Mouse (Mus musculus) E14TG2a.4 (cell line): ENCODE measurements at regions not wholly inside any gene's neighbourhood (a gene's known extent, or its start where the extent isn't known, plus 50 kb on each side); places are given as distances from the start of the nearest gene placed in this dataset.

ENCODE experiments used
- H3K27me3 ChIP-seq: 2 replicates; pipeline ENCODE4 v1.6.1; 2014; ENCODE audit warnings: low read length, control low read depth; ENCODE audit not compliant: insufficient read depth
- H3K36me3 ChIP-seq: 2 replicates; pipeline ENCODE4 v1.6.1; 2014; ENCODE audit warnings: low read length, control low read depth; ENCODE audit not compliant: insufficient read depth
- H3K4me1 ChIP-seq: replicated peaks from 2 replicates; pipeline ENCODE4 v1.6.1; 2014; ENCODE audit warnings: low read depth, low read length, control low read depth
- H3K4me3 ChIP-seq: replicated peaks from 2 replicates; pipeline ENCODE4 v1.5.1; 2014; ENCODE audit warnings: mild to moderate bottlenecking, low read length
- H3K9me3 ChIP-seq: 2 replicates; pipeline ENCODE4 v1.6.1; 2014; ENCODE audit warnings: low read length, control low read depth
- CTCF ChIP-seq: conservative IDR thresholded peaks from 2 replicates; pipeline ENCODE4 v1.5.1; 2014; ENCODE audit warnings: low read length
- NANOG ChIP-seq: IDR thresholded peaks from 2 replicates; pipeline ENCODE4 v1.6.1; 2014; ENCODE audit warnings: borderline replicate concordance, low read length, mixed read lengths
- POU5F1 ChIP-seq: IDR thresholded peaks from 2 replicates; pipeline ENCODE4 v1.6.1; 2014; ENCODE audit warnings: low read length, borderline replicate concordance

- Histone ChIP-seq H3K4me3 (no peak overlapping the region), H3K4me1 (peaks cover 8% of the 10 kb centered on the region), H3K36me3 (no peaks in the 10 kb centered on the region), H3K9me3 (no peaks in the 10 kb centered on the region), H3K27me3 (no peaks in the 10 kb centered on the region)
- TF ChIP-seq POU5F1 (no peak), NANOG (no peak), CTCF (no peak)
Measured at GRCm38 (mm10) chr12:5997366-5997765, 621.9 kb upstream of the Klhl29 start.

GRCm38 (mm10) chr12:5996672-5997071, 621.2 kb upstream of the Klhl29 start:
- Histone ChIP-seq H3K4me3 (no peak overlapping the region), H3K4me1 (peaks cover 8% of the 10 kb centered on the region), H3K27me3 (no peaks in the 10 kb centered on the region), H3K9me3 (no peaks in the 10 kb centered on the region), H3K36me3 (no peaks in the 10 kb centered on the region)
- TF ChIP-seq CTCF (no peak), NANOG (no peak), POU5F1 (no peak)

GRCm38 (mm10) chr12:5983937-5984610, 608.6 kb upstream of the Klhl29 start:
- Histone ChIP-seq H3K27me3 (no peaks in the 10 kb centered on the region), H3K9me3 (no peaks in the 10 kb centered on the region), H3K36me3 (no peaks in the 10 kb centered on the region), H3K4me1 (no peaks in the 10 kb centered on the region), H3K4me3 (no peak overlapping the region)
- TF ChIP-seq NANOG (no peak), CTCF (no peak), POU5F1 (no peak)

- Histone ChIP-seq H3K27me3 (no peaks in the 10 kb centered on the region), H3K4me1 (no peaks in the 10 kb centered on the region), H3K4me3 (no peak overlapping the region), H3K36me3 (no peaks in the 10 kb centered on the region), H3K9me3 (no peaks in the 10 kb centered on the region)
- TF ChIP-seq POU5F1 (no peak), NANOG (no peak), CTCF (no peak)
Measured at GRCm38 (mm10) chr12:5982096-5982495, 606.6 kb upstream of the Klhl29 start.

- Histone ChIP-seq H3K9me3 (no peaks in the 10 kb centered on the region), H3K27me3 (no peaks in the 10 kb centered on the region), H3K4me1 (no peaks in the 10 kb centered on the region), H3K36me3 (no peaks in the 10 kb centered on the region), H3K4me3 (no peak overlapping the region)
- TF ChIP-seq NANOG (no peak), POU5F1 (no peak), CTCF (no peak)
Measured at GRCm38 (mm10) chr12:5975926-5976325, 600.4 kb upstream of the Klhl29 start.

- TF ChIP-seq CTCF: no peak
- no peak for TF ChIP-seq POU5F1
- TF ChIP-seq NANOG: no peak
- H3K4me1 ChIP-seq: no peaks in the 10 kb centered on the region
Measured at GRCm38 (mm10) chr12:5969556-5969955, 594.1 kb upstream of the Klhl29 start.

GRCm38 (mm10) chr12:5956141-5956540, 580.7 kb upstream of the Klhl29 start:
- H3K27me3 ChIP-seq: no peaks in the 10 kb centered on the region
- H3K9me3 ChIP-seq: 0 out of 2 replicates have a peak, but pooled peaks cover 2% of the 10 kb centered on the region
- TF ChIP-seq CTCF (no peak), NANOG (no peak), POU5F1 (no peak)
- H3K4me3 ChIP-seq: no peak overlapping the region
- H3K4me1 ChIP-seq: no peaks in the 10 kb centered on the region
- no peaks in the 10 kb centered on the region for H3K36me3 ChIP-seq

More at GRCm38 (mm10) chr12:5969556-5969955, 594.1 kb upstream of the Klhl29 start:
- Histone ChIP-seq H3K4me3 (no peak overlapping the region), H3K27me3 (no peaks in the 10 kb centered on the region), H3K36me3 (no peaks in the 10 kb centered on the region), H3K9me3 (no peaks in the 10 kb centered on the region)

- Histone ChIP-seq H3K36me3 (no peaks in the 10 kb centered on the region), H3K4me1 (no peaks in the 10 kb centered on the region), H3K9me3 (0 out of 2 replicates have a peak, but pooled peaks cover 2% of the 10 kb centered on the region), H3K27me3 (no peaks in the 10 kb centered on the region), H3K4me3 (no peak overlapping the region)
- no peak for TF ChIP-seq CTCF
- TF ChIP-seq NANOG: no peak
- no peak for TF ChIP-seq POU5F1
Measured at GRCm38 (mm10) chr12:5955564-5955963, 580.1 kb upstream of the Klhl29 start.
